Mouse (Mus musculus) heart, postnatal 4 days (tissue): ENCODE results near the gene Gpr55. TPM values are rescaled to one million over a fixed set of nuclear protein-coding genes. Genes with fewer than 3 reads are reported as not detected.

Experiments
- DNase-seq: peaks from one replicate; pipeline ENCODE4 v3.0.0; 2021
- total RNA-seq, 2 experiments: library from RNA; stranded (reverse); gene quantifications; 2 replicates each; pipeline ENCODE4 v1.2.3; 2021

Gpr55 gene
- total RNA-seq, 2 experiments from 2014 or later, result not detected

- no peak for DNase-seq
Observed at GRCm38 (mm10) chr1:85957942-85958619, 2.7 kb downstream of the Gpr55 start.

GRCm38 (mm10) chr1:85957290-85957689, 3.5 kb downstream of the Gpr55 start:
- DNase-seq, result no peak

GRCm38 (mm10) chr1:85955150-85955549, 5.7 kb downstream of the Gpr55 start:
- no peak for DNase-seq

- no peak for DNase-seq
Observed at GRCm38 (mm10) chr1:85949085-85949684, 11.6 kb downstream of the Gpr55 start.

- DNase-seq, result no peak
Observed at GRCm38 (mm10) chr1:85942318-85942717, 18.5 kb downstream of the Gpr55 start.

- no peak for DNase-seq
Observed at GRCm38 (mm10) chr1:85937323-85937722, 23.5 kb downstream of the Gpr55 start.

GRCm38 (mm10) chr1:85936265-85936664, 24.5 kb downstream of the Gpr55 start:
- DNase-seq, result no peak

GRCm38 (mm10) chr1:85935148-85935852, 25.5 kb downstream of the Gpr55 start:
- DNase-seq, result peak; percentile 71

GRCm38 (mm10) chr1:85934560-85934959, 26.2 kb downstream of the Gpr55 start:
- no peak for DNase-seq

- DNase-seq, result no peak
Observed at GRCm38 (mm10) chr1:85933631-85934465, 27.0 kb downstream of the Gpr55 start.

- DNase-seq, result no peak
Observed at GRCm38 (mm10) chr1:85933226-85933625, 27.6 kb downstream of the Gpr55 start.

GRCm38 (mm10) chr1:85931170-85931569, 29.6 kb downstream of the Gpr55 start:
- no peak for DNase-seq

- no peak for DNase-seq
Observed at GRCm38 (mm10) chr1:85929406-85929805, 31.4 kb downstream of the Gpr55 start.

- DNase-seq, result no peak
Observed at GRCm38 (mm10) chr1:85928688-85929065, 32.1 kb downstream of the Gpr55 start.

GRCm38 (mm10) chr1:85928057-85928687, 32.6 kb downstream of the Gpr55 start, which contains the start of gene 4933407L21Rik:
Gene 4933407L21Rik, plus strand, starts transcription at chr1:85928483.
- peak; percentile 28 for DNase-seq

- DNase-seq, result no peak
Observed at GRCm38 (mm10) chr1:85925183-85925582, 35.6 kb downstream of the Gpr55 start.

- DNase-seq, result no peak
Observed at GRCm38 (mm10) chr1:85922865-85923211, 38.0 kb downstream of the Gpr55 start.

- no peak for DNase-seq
Observed at GRCm38 (mm10) chr1:85922127-85922864, 38.5 kb downstream of the Gpr55 start.

- DNase-seq, result no peak
Observed at GRCm38 (mm10) chr1:85921725-85922124, 39.1 kb downstream of the Gpr55 start.

- DNase-seq, result no peak
Observed at GRCm38 (mm10) chr1:85919621-85920020, 41.2 kb downstream of the Gpr55 start.

GRCm38 (mm10) chr1:85916830-85917450, 43.9 kb downstream of the Gpr55 start:
- DNase-seq, result no peak
